Mouse (Mus musculus): Measurements from ENCODE around the gene Tmem235.

DNA sequence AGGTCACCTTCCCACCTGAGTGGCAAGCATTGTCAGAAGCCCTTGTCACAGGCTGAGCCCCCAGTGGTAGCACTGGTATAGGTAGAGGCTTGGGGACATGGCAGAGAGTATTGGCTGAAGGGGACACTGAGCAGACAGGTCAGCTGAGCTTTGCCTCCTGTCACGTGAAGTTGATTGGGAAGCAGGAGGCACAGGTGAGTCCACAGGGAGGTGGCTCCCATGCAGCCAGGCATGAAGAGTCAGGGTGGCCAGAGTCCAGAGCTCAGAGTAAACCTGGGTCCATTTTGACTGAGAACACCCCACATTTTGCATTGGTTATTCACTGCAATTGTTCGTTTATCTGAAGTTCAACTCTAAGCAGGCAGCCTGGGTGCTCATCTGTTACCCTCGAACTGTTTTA is 7.7 kb upstream of the Tmem235 start:
- TF ChIP-seq CTCF (IDR thresholded peaks at IDR 0.05; ENCODE audit: control insufficient read depth, insufficient read depth, insufficient replicate concordance, low read depth, low read length) = no peak
- TF ChIP-seq POLR2A (IDR thresholded peaks at IDR 0.05; ENCODE audit: control insufficient read depth, low read depth, low read length) = no peak
